Mouse (Mus musculus): ENCODE results near the gene Sprtn. TPM values are rescaled to one million over a fixed set of nuclear protein-coding genes. Genes with fewer than 3 reads are reported as not detected.

Gene Sprtn
- polyA plus RNA-seq, 1 experiment from 2014 or later, result 10.5 TPM

GRCm38 (mm10) chr8:124909936-124910335 is 12.2 kb downstream of the Sprtn start:
- no peak for ATAC-seq (ENCODE audit: borderline replicate concordance, extremely low read depth, low FRiP score, low TSS enrichment)
- Histone ChIP-seq H3K27ac (no peak overlapping the region), H3K4me1 (0 out of 2 replicates have a peak, but pooled peaks cover under 1% of the 10 kb centered on the region), H3K4me3 (no peak overlapping the region), H3K9ac (no peak overlapping the region), H3K9me3 (no peaks in the 10 kb centered on the region), H3K36me3 (peaks cover 86% of the 10 kb centered on the region), H3K27me3 (no peaks in the 10 kb centered on the region), H3K4me2 (no peak overlapping the region)
- 87% methylated on average over 16 of the region's 16 CpGs for WGBS

GRCm38 (mm10) chr8:124910349-124910748 is 12.7 kb downstream of the Sprtn start:
- Histone ChIP-seq H3K27ac (no peak overlapping the region), H3K4me1 (no peaks in the 10 kb centered on the region), H3K9me3 (no peaks in the 10 kb centered on the region), H3K4me3 (no peak overlapping the region), H3K9ac (no peak overlapping the region), H3K36me3 (peaks cover 87% of the 10 kb centered on the region), H3K4me2 (no peak overlapping the region), H3K27me3 (no peaks in the 10 kb centered on the region)
- ATAC-seq (ENCODE audit: borderline replicate concordance, extremely low read depth, low FRiP score, low TSS enrichment), result no peak
- 76% methylated on average over 10 of the region's 10 CpGs for WGBS

GRCm38 (mm10) chr8:124911938-124912872 is 14.5 kb downstream of the Sprtn start:
- H3K9ac ChIP-seq, result no peak overlapping the region
- WGBS, result 78% methylated on average over 17 of the region's 17 CpGs
- H3K4me2 ChIP-seq, result no peak overlapping the region
- H3K4me3 ChIP-seq, result no peak overlapping the region
- no peaks in the 10 kb centered on the region for H3K4me1 ChIP-seq
- ATAC-seq (ENCODE audit: borderline replicate concordance, extremely low read depth, low FRiP score, low TSS enrichment), result no peak
- H3K27me3 ChIP-seq, result no peaks in the 10 kb centered on the region
- H3K27ac ChIP-seq, result no peak overlapping the region
- H3K9me3 ChIP-seq, result no peaks in the 10 kb centered on the region
- H3K36me3 ChIP-seq, result peaks cover 76% of the 10 kb centered on the region

GRCm38 (mm10) chr8:124914061-124914460 is 16.4 kb downstream of the Sprtn start:
- Histone ChIP-seq H3K9ac (no peak overlapping the region), H3K9me3 (no peaks in the 10 kb centered on the region), H3K4me1 (no peaks in the 10 kb centered on the region), H3K4me2 (no peak overlapping the region), H3K27ac (no peak overlapping the region), H3K27me3 (no peaks in the 10 kb centered on the region), H3K36me3 (peaks cover 59% of the 10 kb centered on the region), H3K4me3 (no peak overlapping the region)
- no peak for ATAC-seq (ENCODE audit: borderline replicate concordance, extremely low read depth, low FRiP score, low TSS enrichment)
- 97% methylated on average over 5 of the region's 5 CpGs for WGBS

GRCm38 (mm10) chr8:124917741-124918484 is 20.2 kb downstream of the Sprtn start:
- Histone ChIP-seq H3K4me2 (no peak overlapping the region), H3K4me3 (no peak overlapping the region), H3K9ac (no peak overlapping the region), H3K27ac (no peak overlapping the region), H3K27me3 (no peaks in the 10 kb centered on the region), H3K4me1 (peaks cover 19% of the 10 kb centered on the region), H3K9me3 (no peaks in the 10 kb centered on the region), H3K36me3 (peaks cover 26% of the 10 kb centered on the region)
- no peak for ATAC-seq (ENCODE audit: borderline replicate concordance, extremely low read depth, low FRiP score, low TSS enrichment)
- 80% methylated on average over 18 of the region's 18 CpGs for WGBS

GRCm38 (mm10) chr8:124921369-124922279 is 23.9 kb downstream of the Sprtn start:
- WGBS, result 39% methylated on average over 18 of the region's 18 CpGs
- Histone ChIP-seq H3K27me3 (no peaks in the 10 kb centered on the region), H3K4me3 (no peak overlapping the region), H3K36me3 (no peaks in the 10 kb centered on the region), H3K4me1 (peaks cover 27% of the 10 kb centered on the region), H3K9ac (no peak overlapping the region), H3K9me3 (no peaks in the 10 kb centered on the region), H3K27ac (peak overlapping the region; percentile 26; the same call in 1 of the 2 replicates), H3K4me2 (peak overlapping the region; percentile 20; the same call in 1 of the 2 replicates)
- 0 out of 2 replicates have a peak, but pooled peaks have one; percentile 4 for ATAC-seq (ENCODE audit: borderline replicate concordance, extremely low read depth, low FRiP score, low TSS enrichment)

- Histone ChIP-seq H3K27me3 (no peaks in the 10 kb centered on the region), H3K36me3 (no peaks in the 10 kb centered on the region), H3K27ac (no peak overlapping the region), H3K4me2 (no peak overlapping the region), H3K9me3 (no peaks in the 10 kb centered on the region), H3K4me3 (no peak overlapping the region), H3K9ac (no peak overlapping the region), H3K4me1 (peaks cover 36% of the 10 kb centered on the region)
- 64% methylated on average over 11 of the region's 11 CpGs for WGBS
- ATAC-seq (ENCODE audit: borderline replicate concordance, extremely low read depth, low FRiP score, low TSS enrichment), result no peak
Observed at GRCm38 (mm10) chr8:124922490-124923089, 24.9 kb downstream of the Sprtn start.

GRCm38 (mm10) chr8:124923971-124924652 is 26.4 kb downstream of the Sprtn start:
- Histone ChIP-seq H3K9me3 (no peaks in the 10 kb centered on the region), H3K36me3 (no peaks in the 10 kb centered on the region), H3K4me3 (no peak overlapping the region), H3K27me3 (no peaks in the 10 kb centered on the region), H3K4me2 (no peak overlapping the region), H3K4me1 (peaks cover 36% of the 10 kb centered on the region), H3K9ac (no peak overlapping the region), H3K27ac (no peak overlapping the region)
- no peak for ATAC-seq (ENCODE audit: borderline replicate concordance, extremely low read depth, low FRiP score, low TSS enrichment)
- 85% methylated on average over 15 of the region's 15 CpGs for WGBS

- Histone ChIP-seq H3K27me3 (no peaks in the 10 kb centered on the region), H3K27ac (peak overlapping the region; percentile 72; the same call in 1 of the 2 replicates), H3K4me1 (peaks cover 36% of the 10 kb centered on the region), H3K9ac (no peak overlapping the region), H3K4me2 (no peak overlapping the region), H3K9me3 (no peaks in the 10 kb centered on the region), H3K4me3 (no peak overlapping the region), H3K36me3 (no peaks in the 10 kb centered on the region)
- 49% methylated on average over 14 of the region's 14 CpGs for WGBS
- no peak for ATAC-seq (ENCODE audit: borderline replicate concordance, extremely low read depth, low FRiP score, low TSS enrichment)
Observed at GRCm38 (mm10) chr8:124925544-124926266, 28.0 kb downstream of the Sprtn start.

GRCm38 (mm10) chr8:124926351-124926771 is 28.7 kb downstream of the Sprtn start:
- peak overlapping the region; percentile 72; the same call in 1 of the 2 replicates for H3K27ac ChIP-seq
- no peak overlapping the region for H3K4me3 ChIP-seq
- no peaks in the 10 kb centered on the region for H3K36me3 ChIP-seq
- WGBS, result 36% methylated on average over 10 of the region's 10 CpGs
- H3K9ac ChIP-seq, result no peak overlapping the region
- no peak overlapping the region for H3K4me2 ChIP-seq
- peaks cover 33% of the 10 kb centered on the region for H3K4me1 ChIP-seq
- no peaks in the 10 kb centered on the region for H3K27me3 ChIP-seq
- no peaks in the 10 kb centered on the region for H3K9me3 ChIP-seq
- ATAC-seq (ENCODE audit: borderline replicate concordance, extremely low read depth, low FRiP score, low TSS enrichment), result 0 out of 2 replicates have a peak, but pooled peaks have one; percentile 37

Measured in lung, embryonic 15.5 days (tissue).